Mouse (Mus musculus) kidney, adult 2 months (tissue): Measurements from ENCODE around the gene Ssx2ip. TPM values are rescaled to one million over a fixed set of nuclear protein-coding genes. Genes with fewer than 3 reads are reported as not detected.

Experiments
- DNase-seq: peaks from one replicate; pipeline ENCODE4 v3.0.0; 2021
- H3K27ac ChIP-seq: fragments of 200-500 bp; 2 replicates; pipeline ENCODE4 v1.5.1; 2012; ENCODE audit warnings: low read depth, low read length, control low read depth, inconsistent platforms; ENCODE audit not compliant: insufficient read depth
- H3K27me3 ChIP-seq: fragments of 200-500 bp; replicated peaks from 2 replicates; pipeline ENCODE4 v1.6.1; 2012; ENCODE audit warnings: mild to moderate bottlenecking, moderate library complexity, low read length, inconsistent platforms; ENCODE audit not compliant: control insufficient read depth, insufficient read depth
- H3K36me3 ChIP-seq: fragments of 200-500 bp; 2 replicates; pipeline ENCODE4 v1.6.1; 2012; ENCODE audit warnings: mild to moderate bottlenecking, moderate library complexity, low read length, inconsistent platforms; ENCODE audit not compliant: control insufficient read depth, insufficient read depth
- H3K4me1 ChIP-seq: fragments of 200-500 bp; 2 replicates; pipeline ENCODE4 v1.6.1; 2011; ENCODE audit warnings: low read length; ENCODE audit not compliant: control insufficient read depth, insufficient read depth
- H3K4me3 ChIP-seq: fragments of 200-500 bp; 2 replicates; pipeline ENCODE4 v1.5.1; 2011; ENCODE audit warnings: mild to moderate bottlenecking, low read depth, low read length, control low read depth; ENCODE audit not compliant: insufficient read depth
- CTCF ChIP-seq: fragments of 200-500 bp; conservative IDR thresholded peaks from 2 replicates; pipeline ENCODE4 v1.5.1; 2011; ENCODE audit warnings: low read depth, mild to moderate bottlenecking, control low read depth, low read length, moderate library complexity, mixed read lengths; ENCODE audit not compliant: insufficient read depth, insufficient read length
- POLR2A ChIP-seq: fragments of 200-500 bp; IDR thresholded peaks from one replicate; pipeline ENCODE4 v1.6.1; 2011; ENCODE audit warnings: low read depth, low read length, control low read depth
- WGBS: fragments of 180-500 bp; shearing (Covaris S2); methylation state at CpG from one replicate; pipeline ENCODE4 v1.1.7; 2018; 5-methylcytosine and 5-hydroxymethylcytosine counted together
- polyA plus RNA-seq: library from polyadenylated mRNA; depleted of rRNA; stranded (reverse); fragments of >200 nt; gene quantifications from 2 replicates; pipeline ENCODE4 v1.2.3, GENCODE M21; 2012

Ssx2ip gene
- polyA plus RNA-seq, 1 experiment, result 8.0 TPM

GRCm38 (mm10) chr3:146386800-146387199 lies 17.6 kb upstream of the Ssx2ip start:
- DNase-seq, result no peak
- no peaks in the 10 kb centered on the region for H3K4me1 ChIP-seq
- TF ChIP-seq CTCF, result no peak
- no peak for TF ChIP-seq POLR2A
- H3K36me3 ChIP-seq, result no peaks in the 10 kb centered on the region
- H3K4me3 ChIP-seq, result no peak overlapping the region
- no peak overlapping the region for H3K27ac ChIP-seq
- no peaks in the 10 kb centered on the region for H3K27me3 ChIP-seq
- 77% methylated on average over 3 of the region's 3 CpGs for WGBS

GRCm38 (mm10) chr3:146392656-146393321 lies 11.7 kb upstream of the Ssx2ip start:
- Histone ChIP-seq H3K36me3 (no peaks in the 10 kb centered on the region), H3K4me1 (no peaks in the 10 kb centered on the region), H3K27ac (no peak overlapping the region), H3K4me3 (no peak overlapping the region), H3K27me3 (no peaks in the 10 kb centered on the region)
- DNase-seq, result no peak
- WGBS, result 74% methylated on average over 19 of the region's 19 CpGs
- no peak for TF ChIP-seq POLR2A
- TF ChIP-seq CTCF, result no peak

GRCm38 (mm10) chr3:146393641-146394100 lies 10.8 kb upstream of the Ssx2ip start:
- H3K27ac ChIP-seq, result no peak overlapping the region
- no peaks in the 10 kb centered on the region for H3K36me3 ChIP-seq
- TF ChIP-seq CTCF (no peak), POLR2A (no peak)
- no peak for DNase-seq
- no peaks in the 10 kb centered on the region for H3K27me3 ChIP-seq
- no peaks in the 10 kb centered on the region for H3K4me1 ChIP-seq
- 23% methylated on average over 7 of the region's 7 CpGs for WGBS
- no peak overlapping the region for H3K4me3 ChIP-seq

- Histone ChIP-seq H3K36me3 (no peaks in the 10 kb centered on the region), H3K27me3 (no peaks in the 10 kb centered on the region), H3K4me1 (no peaks in the 10 kb centered on the region), H3K4me3 (no peak overlapping the region), H3K27ac (no peak overlapping the region)
- TF ChIP-seq POLR2A (no peak), CTCF (no peak)
- 73% methylated on average over 6 of the region's 6 CpGs for WGBS
- peak; percentile 49 for DNase-seq
Observed at GRCm38 (mm10) chr3:146396256-146396655, 8.2 kb upstream of the Ssx2ip start.

- no peak for DNase-seq
- Histone ChIP-seq H3K36me3 (no peaks in the 10 kb centered on the region), H3K4me3 (no peak overlapping the region), H3K4me1 (no peaks in the 10 kb centered on the region), H3K27me3 (no peaks in the 10 kb centered on the region), H3K27ac (no peak overlapping the region)
- TF ChIP-seq POLR2A, result no peak
- TF ChIP-seq CTCF, result no peak
- WGBS, result 92% methylated on average over 1 of the region's 1 CpGs
Observed at GRCm38 (mm10) chr3:146396934-146397333, 7.5 kb upstream of the Ssx2ip start.

GRCm38 (mm10) chr3:146397847-146398246 lies 6.6 kb upstream of the Ssx2ip start:
- no peak for DNase-seq
- Histone ChIP-seq H3K27me3 (no peaks in the 10 kb centered on the region), H3K36me3 (no peaks in the 10 kb centered on the region), H3K4me1 (no peaks in the 10 kb centered on the region), H3K4me3 (no peak overlapping the region), H3K27ac (no peak overlapping the region)
- no peak for TF ChIP-seq POLR2A
- TF ChIP-seq CTCF, result no peak
- WGBS, result 94% methylated on average over 4 of the region's 4 CpGs

- DNase-seq, result no peak
- Histone ChIP-seq H3K27ac (no peak overlapping the region), H3K4me1 (no peaks in the 10 kb centered on the region), H3K27me3 (no peaks in the 10 kb centered on the region), H3K36me3 (no peaks in the 10 kb centered on the region), H3K4me3 (no peak overlapping the region)
- no peak for TF ChIP-seq CTCF
- no peak for TF ChIP-seq POLR2A
- WGBS, result 88% methylated on average over 5 of the region's 5 CpGs
Observed at GRCm38 (mm10) chr3:146399203-146399602, 5.2 kb upstream of the Ssx2ip start.
